Mouse (Mus musculus) heart, postnatal 0 days (tissue): ENCODE data around the gene Gm44503.

Experiments used
- CTCF ChIP-seq: IDR thresholded peaks from 2 replicates; pipeline ENCODE4 v1.5.1; 2016; ENCODE audit warnings: antibody characterized with exemption, control low read depth, low read depth
- EP300 ChIP-seq: IDR thresholded peaks from 2 replicates; pipeline ENCODE4 v1.6.1; 2016; ENCODE audit warnings: antibody characterized with exemption, low read depth

DNA sequence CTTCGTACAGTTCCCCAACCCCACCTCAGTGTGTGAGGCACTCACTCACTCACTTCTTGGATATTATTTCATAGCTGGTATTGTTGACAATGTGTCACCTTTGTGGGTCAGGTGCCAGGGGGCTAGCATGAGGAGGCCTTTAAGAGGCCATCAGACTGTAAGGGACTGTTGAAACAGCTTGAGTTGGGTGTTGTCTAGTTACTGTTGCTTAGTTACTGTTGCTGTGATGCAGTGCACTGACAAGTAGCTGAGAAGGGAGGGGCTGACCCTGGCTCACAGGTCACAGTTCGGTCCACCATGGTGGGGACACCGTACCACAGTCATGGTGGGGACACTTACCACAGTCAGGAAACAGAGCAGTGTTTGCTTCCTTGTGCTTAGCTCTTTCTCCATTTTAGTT lies 35.6 kb upstream of the Gm44503 start:
- TF ChIP-seq CTCF = no peak
- no peak for TF ChIP-seq EP300
